Mouse (Mus musculus) ovary, postnatal 10 days (tissue): Measurements from ENCODE around the gene Map2k3.

ENCODE experiments used
- DNase-seq: peaks from one replicate; pipeline ENCODE4 v3.0.0; 2022; ENCODE audit warnings: low spot score

The Map2k3 gene

GRCm38 (mm10) chr11:60958948-60959347, 27.1 kb downstream of the Map2k3 start:
- DNase-seq, result no peak

DNA sequence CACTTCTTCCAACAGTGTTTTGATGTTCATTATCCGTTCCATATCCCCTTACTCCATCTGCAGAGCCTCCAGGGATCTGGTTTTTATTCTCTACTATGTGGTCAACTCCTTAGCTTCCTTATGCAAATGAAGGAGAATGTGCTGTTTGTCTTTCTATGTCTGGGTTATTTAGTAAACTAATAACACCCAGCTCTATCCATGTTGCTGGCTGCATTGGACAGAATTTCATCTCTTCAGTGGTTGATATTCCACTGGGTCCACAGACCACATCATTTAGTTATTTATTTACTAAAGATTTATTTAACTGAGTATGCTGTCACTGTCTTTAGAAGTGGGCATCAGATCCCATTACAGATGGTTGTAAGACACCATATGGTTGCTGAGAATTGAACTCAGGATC, 29.3 kb downstream of the Map2k3 start:
- no peak for DNase-seq

- no peak for DNase-seq
Measured at GRCm38 (mm10) chr11:60962709-60963108, 30.9 kb downstream of the Map2k3 start.

GRCm38 (mm10) chr11:60966974-60967373, 35.1 kb downstream of the Map2k3 start:
- DNase-seq, result no peak

GRCm38 (mm10) chr11:60975097-60975496, 43.3 kb downstream of the Map2k3 start:
- DNase-seq, result no peak

DNA sequence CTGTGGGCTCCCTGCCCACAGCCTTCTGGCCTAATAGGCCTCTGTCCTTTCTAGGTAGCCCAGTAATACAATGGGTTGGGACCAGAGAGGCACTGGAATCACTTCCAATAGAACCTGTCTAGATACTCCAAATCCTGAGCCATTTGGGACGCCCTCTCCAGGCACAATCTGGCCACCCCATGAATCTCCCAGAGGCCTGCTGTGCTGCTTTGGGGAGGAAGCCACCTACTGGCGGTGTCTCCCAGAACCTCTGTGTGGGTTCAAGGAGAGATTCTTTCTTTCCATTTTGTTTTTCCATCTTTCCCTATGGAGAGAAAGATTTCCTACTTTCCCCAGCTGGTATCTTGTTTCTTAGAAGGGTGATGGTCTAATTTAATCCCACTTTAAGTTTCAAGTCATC, 44.4 kb downstream of the Map2k3 start:
- no peak for DNase-seq

DNA sequence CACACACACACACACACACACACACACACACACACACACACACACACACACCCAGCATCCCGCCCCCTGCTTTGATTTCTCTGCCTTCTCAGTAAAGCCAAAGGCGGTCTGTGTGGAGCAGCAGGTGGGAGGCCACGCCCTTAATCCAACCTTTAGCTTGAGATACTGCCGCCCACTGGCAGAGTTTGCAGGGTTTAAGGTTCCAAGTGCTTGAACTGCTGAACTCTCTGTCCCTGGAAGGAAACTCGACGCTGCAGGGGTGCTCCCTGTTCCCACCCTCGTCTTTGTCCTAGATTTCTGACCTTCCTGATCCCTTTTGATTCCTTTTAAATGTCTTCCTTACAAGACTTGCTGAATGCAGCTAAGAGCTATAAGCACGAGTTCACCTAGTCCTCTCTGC, 44.9 kb downstream of the Map2k3 start:
- DNase-seq, result no peak

DNA sequence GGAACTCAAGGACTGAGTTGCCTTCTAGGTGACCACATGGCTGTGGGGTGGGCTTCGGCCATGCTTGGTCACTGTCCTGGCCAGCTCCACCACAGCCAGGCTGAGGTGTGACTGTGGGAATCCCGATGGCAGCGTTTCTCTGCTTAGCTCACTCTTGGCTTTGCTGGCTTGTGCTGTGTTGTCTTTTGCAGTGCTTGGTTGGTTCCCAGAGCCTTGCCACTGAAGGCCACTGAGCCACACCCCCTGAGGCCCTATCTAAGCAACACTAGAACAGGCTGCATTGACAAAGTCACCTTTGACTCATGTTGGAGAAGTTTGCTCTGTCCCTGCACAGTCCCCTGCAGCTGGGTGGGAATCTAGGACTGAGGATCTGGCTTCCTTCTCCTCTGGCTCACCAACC, 45.3 kb downstream of the Map2k3 start:
- DNase-seq, result no peak

DNA sequence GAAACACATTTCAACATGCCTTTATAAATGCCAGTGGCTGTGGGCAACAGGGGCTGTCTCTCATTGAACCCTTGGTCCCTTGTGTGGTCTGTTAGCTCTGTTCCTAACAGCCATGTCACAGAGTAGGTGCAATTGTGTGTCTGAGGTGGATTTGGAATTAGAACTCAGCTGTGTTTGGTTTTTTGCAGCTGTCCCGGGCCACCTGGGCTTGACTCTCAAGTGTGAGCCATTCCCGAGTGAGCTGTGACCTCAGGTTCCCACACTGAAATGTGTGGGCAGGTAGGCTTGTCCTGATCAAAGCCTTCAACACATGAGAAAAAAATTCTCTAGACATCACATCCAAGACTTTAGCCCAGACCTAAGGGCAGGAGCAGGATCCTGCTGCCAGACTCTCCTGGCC, 46.8 kb downstream of the Map2k3 start:
- DNase-seq, result no peak

GRCm38 (mm10) chr11:60979788-60980187, 48.0 kb downstream of the Map2k3 start:
- no peak for DNase-seq

GRCm38 (mm10) chr11:60981693-60982486, 50.1 kb downstream of the Map2k3 start:
- DNase-seq, result no peak

DNA sequence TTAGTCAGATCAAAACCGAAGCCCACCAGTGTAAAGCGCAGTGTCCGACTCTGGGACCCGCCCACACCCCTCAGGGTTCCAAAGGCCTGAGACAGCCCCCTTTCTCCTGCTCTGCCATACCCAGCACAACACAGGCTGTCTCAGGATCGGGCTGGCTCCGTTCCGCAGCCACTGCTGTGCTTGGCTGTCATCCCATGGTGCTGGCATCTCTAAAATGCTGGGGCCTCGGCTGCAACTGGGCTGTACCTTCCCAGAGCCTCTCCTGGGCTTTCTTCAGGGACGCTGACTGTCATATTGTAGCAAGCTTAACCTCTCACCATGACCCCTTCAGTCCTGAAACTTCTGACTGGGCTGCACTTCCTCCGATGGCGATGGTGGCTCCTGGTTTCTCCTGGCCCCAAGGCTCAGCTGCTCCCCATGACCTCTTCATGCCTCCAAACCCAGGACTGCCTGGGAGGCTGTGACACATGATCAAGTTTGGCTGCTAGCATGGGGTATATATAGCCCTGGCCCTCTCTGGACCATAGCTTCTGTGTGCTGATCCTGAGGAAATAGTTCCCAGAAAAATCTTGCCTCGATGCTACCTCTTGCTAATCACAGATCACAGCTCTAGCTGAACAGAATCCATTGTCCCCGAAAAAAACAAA, 53.2 kb downstream of the Map2k3 start:
- no peak for DNase-seq

DNA sequence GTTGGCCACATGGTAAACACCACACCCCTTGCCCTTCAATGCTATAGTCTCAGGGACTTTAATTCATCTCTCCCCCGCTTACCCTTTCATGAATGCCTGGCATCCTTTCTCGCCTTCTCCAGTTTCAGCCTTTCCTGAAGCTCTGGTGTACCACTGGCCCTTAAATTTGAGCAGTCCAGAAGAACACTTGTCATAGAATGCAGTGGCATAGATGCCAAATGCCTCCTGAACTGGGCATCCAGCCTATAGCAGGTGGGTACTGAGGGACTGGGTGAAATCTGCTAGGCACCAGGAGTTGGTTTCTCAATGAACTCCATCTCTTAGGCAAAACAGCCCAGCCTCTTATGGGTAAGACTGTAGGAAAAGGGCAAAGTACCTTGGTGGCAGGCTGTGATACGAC, 58.6 kb downstream of the Map2k3 start:
- DNase-seq, result no peak
